Mouse (Mus musculus) cortical plate, adult 2 months (tissue): ENCODE measurements around the gene Tesk2.

Source experiments
- CTCF ChIP-seq: fragments of 200-500 bp; IDR thresholded peaks from 2 replicates; pipeline ENCODE4 v1.5.1; 2011; ENCODE audit warnings: mild to moderate bottlenecking, control low read depth, low read length; ENCODE audit not compliant: insufficient read depth; ENCODE audit errors: extremely low read depth
- POLR2A ChIP-seq: fragments of 200-500 bp; IDR thresholded peaks from 2 replicates; pipeline ENCODE4 v1.6.1; 2011; ENCODE audit warnings: mild to moderate bottlenecking, low read length, control low read depth; ENCODE audit not compliant: insufficient read depth; ENCODE audit errors: extremely low read depth

GRCm38 (mm10) chr4:116776391-116776790, 55.6 kb downstream of the Tesk2 start:
- TF ChIP-seq CTCF = no peak
- TF ChIP-seq POLR2A = no peak
